Mouse (Mus musculus): ENCODE measurements around the gene Mta3. TPM values are rescaled to one million over a fixed set of nuclear protein-coding genes. Genes with fewer than 3 reads are reported as not detected.

The Mta3 gene
- polyA plus RNA-seq (2012; ENCODE audit: insufficient read depth, insufficient read length, missing spikeins): 22.4 and 31.3 TPM in 2 replicates

- no peaks in the 10 kb centered on the region for H3K4me1 ChIP-seq (ENCODE audit: control insufficient read depth, insufficient read depth, insufficient read length, low read length)
- peak within 1 kb of the TSS; percentile 100 for H3K4me3 ChIP-seq (ENCODE audit: insufficient read depth, low read depth, low read length)
- peak within 1 kb of the TSS; percentile 61 for H3K27ac ChIP-seq (replicated peaks; ENCODE audit: low read depth, low read length)
Observed at GRCm38 (mm10) chr17:83706116-83706593, at the start of gene Mta3. Gene Mta3, plus strand, starts transcription at chr17:83706163.

GRCm38 (mm10) chr17:83657375-83657774 is 48.6 kb upstream of the Mta3 start:
- H3K27ac ChIP-seq (replicated peaks; ENCODE audit: low read depth, low read length): no peak overlapping the region
- H3K4me1 ChIP-seq (ENCODE audit: control insufficient read depth, insufficient read depth, insufficient read length, low read length): no peaks in the 10 kb centered on the region
- no peak overlapping the region for H3K4me3 ChIP-seq (ENCODE audit: insufficient read depth, low read depth, low read length)

GRCm38 (mm10) chr17:83658943-83659342 is 47.0 kb upstream of the Mta3 start:
- no peak overlapping the region for H3K4me3 ChIP-seq (ENCODE audit: insufficient read depth, low read depth, low read length)
- no peak overlapping the region for H3K27ac ChIP-seq (replicated peaks; ENCODE audit: low read depth, low read length)
- H3K4me1 ChIP-seq (ENCODE audit: control insufficient read depth, insufficient read depth, insufficient read length, low read length): no peaks in the 10 kb centered on the region

GRCm38 (mm10) chr17:83664761-83665160 is 41.2 kb upstream of the Mta3 start:
- H3K27ac ChIP-seq (replicated peaks; ENCODE audit: low read depth, low read length): no peak overlapping the region
- no peak overlapping the region for H3K4me3 ChIP-seq (ENCODE audit: insufficient read depth, low read depth, low read length)
- no peaks in the 10 kb centered on the region for H3K4me1 ChIP-seq (ENCODE audit: control insufficient read depth, insufficient read depth, insufficient read length, low read length)

GRCm38 (mm10) chr17:83666597-83667287 is 39.2 kb upstream of the Mta3 start:
- no peak overlapping the region for H3K27ac ChIP-seq (replicated peaks; ENCODE audit: low read depth, low read length)
- H3K4me3 ChIP-seq (ENCODE audit: insufficient read depth, low read depth, low read length): no peak overlapping the region
- H3K4me1 ChIP-seq (ENCODE audit: control insufficient read depth, insufficient read depth, insufficient read length, low read length): no peaks in the 10 kb centered on the region

GRCm38 (mm10) chr17:83667934-83668690 is 37.9 kb upstream of the Mta3 start:
- Histone ChIP-seq H3K4me3 (ENCODE audit: insufficient read depth, low read depth, low read length) (no peak overlapping the region), H3K4me1 (ENCODE audit: control insufficient read depth, insufficient read depth, insufficient read length, low read length) (no peaks in the 10 kb centered on the region), H3K27ac (replicated peaks; ENCODE audit: low read depth, low read length) (no peak overlapping the region)

- H3K4me1 ChIP-seq (ENCODE audit: control insufficient read depth, insufficient read depth, insufficient read length, low read length): no peaks in the 10 kb centered on the region
- H3K4me3 ChIP-seq (ENCODE audit: insufficient read depth, low read depth, low read length): no peak overlapping the region
- no peak overlapping the region for H3K27ac ChIP-seq (replicated peaks; ENCODE audit: low read depth, low read length)
Observed at GRCm38 (mm10) chr17:83672685-83673084, 33.3 kb upstream of the Mta3 start.

- no peak overlapping the region for H3K4me3 ChIP-seq (ENCODE audit: insufficient read depth, low read depth, low read length)
- H3K4me1 ChIP-seq (ENCODE audit: control insufficient read depth, insufficient read depth, insufficient read length, low read length): no peaks in the 10 kb centered on the region
- no peak overlapping the region for H3K27ac ChIP-seq (replicated peaks; ENCODE audit: low read depth, low read length)
Observed at GRCm38 (mm10) chr17:83677370-83677769, 28.6 kb upstream of the Mta3 start.

- Histone ChIP-seq H3K4me1 (ENCODE audit: control insufficient read depth, insufficient read depth, insufficient read length, low read length) (no peaks in the 10 kb centered on the region), H3K4me3 (ENCODE audit: insufficient read depth, low read depth, low read length) (no peak overlapping the region), H3K27ac (replicated peaks; ENCODE audit: low read depth, low read length) (no peak overlapping the region)
Observed at GRCm38 (mm10) chr17:83681977-83682376, 24.0 kb upstream of the Mta3 start.

- H3K27ac ChIP-seq (replicated peaks; ENCODE audit: low read depth, low read length): no peak overlapping the region
Observed at GRCm38 (mm10) chr17:83684475-83684874, 21.5 kb upstream of the Mta3 start.

GRCm38 (mm10) chr17:83690418-83690817 is 15.5 kb upstream of the Mta3 start:
- Histone ChIP-seq H3K4me3 (ENCODE audit: insufficient read depth, low read depth, low read length) (no peak overlapping the region), H3K27ac (replicated peaks; ENCODE audit: low read depth, low read length) (no peak overlapping the region), H3K4me1 (ENCODE audit: control insufficient read depth, insufficient read depth, insufficient read length, low read length) (no peaks in the 10 kb centered on the region)

More at GRCm38 (mm10) chr17:83684475-83684874, 21.5 kb upstream of the Mta3 start:
- no peak overlapping the region for H3K4me3 ChIP-seq (ENCODE audit: insufficient read depth, low read depth, low read length)
- no peaks in the 10 kb centered on the region for H3K4me1 ChIP-seq (ENCODE audit: control insufficient read depth, insufficient read depth, insufficient read length, low read length)

GRCm38 (mm10) chr17:83691379-83691778 is 14.6 kb upstream of the Mta3 start:
- H3K27ac ChIP-seq (replicated peaks; ENCODE audit: low read depth, low read length): no peak overlapping the region
- no peak overlapping the region for H3K4me3 ChIP-seq (ENCODE audit: insufficient read depth, low read depth, low read length)
- no peaks in the 10 kb centered on the region for H3K4me1 ChIP-seq (ENCODE audit: control insufficient read depth, insufficient read depth, insufficient read length, low read length)

- H3K4me1 ChIP-seq (ENCODE audit: control insufficient read depth, insufficient read depth, insufficient read length, low read length): no peaks in the 10 kb centered on the region
- H3K4me3 ChIP-seq (ENCODE audit: insufficient read depth, low read depth, low read length): no peak overlapping the region
- H3K27ac ChIP-seq (replicated peaks; ENCODE audit: low read depth, low read length): no peak overlapping the region
Observed at GRCm38 (mm10) chr17:83693941-83694340, 12.0 kb upstream of the Mta3 start.

GRCm38 (mm10) chr17:83695785-83696184 is 10.2 kb upstream of the Mta3 start:
- Histone ChIP-seq H3K4me3 (ENCODE audit: insufficient read depth, low read depth, low read length) (no peak overlapping the region), H3K4me1 (ENCODE audit: control insufficient read depth, insufficient read depth, insufficient read length, low read length) (no peaks in the 10 kb centered on the region), H3K27ac (replicated peaks; ENCODE audit: low read depth, low read length) (no peak overlapping the region)

GRCm38 (mm10) chr17:83699062-83699724 is 6.8 kb upstream of the Mta3 start:
- Histone ChIP-seq H3K4me1 (ENCODE audit: control insufficient read depth, insufficient read depth, insufficient read length, low read length) (no peaks in the 10 kb centered on the region), H3K27ac (replicated peaks; ENCODE audit: low read depth, low read length) (no peak overlapping the region), H3K4me3 (ENCODE audit: insufficient read depth, low read depth, low read length) (no peak overlapping the region)
